Mouse (Mus musculus) central nervous system, embryonic 14 days (tissue): ENCODE data around the gene Zfp568. TPM values are rescaled to one million over a fixed set of nuclear protein-coding genes. Genes with fewer than 3 reads are reported as not detected.

ENCODE experiments used
- polyA plus RNA-seq: library from polyadenylated mRNA; depleted of rRNA; stranded (reverse); fragments of >200 nt; gene quantifications from 2 replicates; pipeline ENCODE4 v1.2.3, GENCODE M21; 2012; rRNA removed

The Zfp568 gene
- 7.1 and 9.3 TPM in 2 replicates for polyA plus RNA-seq

DNA sequence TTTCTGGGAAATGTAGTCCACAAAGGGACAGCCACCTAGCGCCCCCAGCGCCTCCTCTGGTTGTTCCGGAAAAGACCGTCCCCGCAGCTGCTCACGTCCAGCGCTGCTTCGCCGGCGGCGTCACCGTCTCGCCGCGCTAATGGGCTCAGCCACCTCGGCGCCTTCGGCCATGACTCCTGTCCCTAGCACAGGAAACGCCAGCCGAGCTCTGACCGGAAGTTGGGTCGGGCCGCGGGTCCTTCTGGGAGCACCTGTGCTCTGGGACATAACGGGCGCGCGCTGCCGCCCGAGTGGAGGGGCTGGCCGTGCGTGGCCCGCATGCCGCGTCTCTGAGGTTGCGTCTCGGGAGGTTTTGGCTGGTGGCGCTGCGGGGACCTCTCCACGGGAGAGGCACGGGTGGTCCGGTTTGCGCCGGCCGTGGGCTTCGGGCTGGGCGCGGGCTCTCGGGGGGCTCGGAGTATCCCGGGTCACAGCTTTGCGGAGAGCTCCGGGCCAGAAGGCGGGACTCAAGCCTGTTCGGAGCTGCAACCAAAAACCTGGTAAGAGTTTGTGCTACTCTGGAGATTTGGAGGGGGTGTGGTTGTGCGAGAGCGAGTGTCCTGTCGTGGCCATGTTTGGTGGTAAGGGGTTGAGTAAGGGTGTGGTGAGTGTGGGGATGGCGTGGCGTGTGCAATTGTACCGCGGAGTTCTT, at the start of gene Zfp568:
Gene Zfp568 (plus strand): TSS at position 266 of the 691 bp plus-strand sequence.

GRCm38 (mm10) chr7:29953513-29954401, 30.0 kb upstream of the Zfp568 start, which contains the start of gene Zfp74:
TSS of gene Zfp74 (minus strand) at chr7:29954089.

GRCm38 (mm10) chr7:30050882-30051548, 67.3 kb downstream of the Zfp568 start, which contains the start of gene Zfp14:
TSS of gene Zfp14 (minus strand) at chr7:30051380.

GRCm38 (mm10) chr7:30072146-30073028, 88.6 kb downstream of the Zfp568 start, which contains the start of gene Zfp82:
TSS of gene Zfp82 (minus strand) at chr7:30072900.

Other genes with a start within 250 kb of the Zfp568 start
- 13.9 and 15.0 TPM in 2 replicates for gene Zfp84, start 215.4 kb upstream of the Zfp568 start, polyA plus RNA-seq
- 12.3 and 14.0 TPM in 2 replicates for gene Zfp30, start 200.0 kb upstream of the Zfp568 start, polyA plus RNA-seq
- 14.6 and 16.7 TPM in 2 replicates for gene Zfp790, start 167.8 kb upstream of the Zfp568 start, polyA plus RNA-seq
- gene Zfp940, start 130.3 kb upstream of the Zfp568 start, polyA plus RNA-seq = 8.3 and 9.9 TPM in 2 replicates
- 14.3 and 14.9 TPM in 2 replicates for gene Zfp420, start 124.0 kb upstream of the Zfp568 start, polyA plus RNA-seq
- 14.1 and 14.4 TPM in 2 replicates for gene Zfp27, start 77.4 kb upstream of the Zfp568 start, polyA plus RNA-seq
- 15.7 and 16.7 TPM in 2 replicates for gene Zfp383, start 75.7 kb upstream of the Zfp568 start, polyA plus RNA-seq
- 13.7 and 13.9 TPM in 2 replicates for gene Zfp74, start 29.9 kb upstream of the Zfp568 start, polyA plus RNA-seq
- 11.1 and 12.6 TPM in 2 replicates for gene Zfp14, start 67.4 kb downstream of the Zfp568 start, polyA plus RNA-seq
- 4.7 and 5.0 TPM in 2 replicates for gene Zfp82, start 88.9 kb downstream of the Zfp568 start, polyA plus RNA-seq
- gene Gm26920, start 106.5 kb downstream of the Zfp568 start, polyA plus RNA-seq = 0.91 and 1.6 TPM in 2 replicates
- gene Zfp566, start 106.6 kb downstream of the Zfp568 start, polyA plus RNA-seq = 11.5 and 12.7 TPM in 2 replicates
- gene Zfp260, start 110.8 kb downstream of the Zfp568 start, polyA plus RNA-seq = 54.6 and 58.2 TPM in 2 replicates
- gene Zfp382, start 138.0 kb downstream of the Zfp568 start, polyA plus RNA-seq = 7.0 and 9.3 TPM in 2 replicates
- 89.7 and 96.2 TPM in 2 replicates for gene Zfp146, start 185.8 kb downstream of the Zfp568 start, polyA plus RNA-seq
- gene Cox7a1, start 200.2 kb downstream of the Zfp568 start, polyA plus RNA-seq = 1.9 and 4.1 TPM in 2 replicates
- 273 and 310 TPM in 2 replicates for gene Capns1, start 214.9 kb downstream of the Zfp568 start, polyA plus RNA-seq
- gene Polr2i, start 248.0 kb downstream of the Zfp568 start, polyA plus RNA-seq = 269 and 294 TPM in 2 replicates
- 193 and 204 TPM in 2 replicates for gene Tbcb, start 248.3 kb downstream of the Zfp568 start, polyA plus RNA-seq